In genomic region chr19:5806051-5806808, GRCm38 (mm10) we compare ENCODE assay signal across 1 mouse cellular context.
TF ChIP-seq lines count a peak whose summit lies in the region.

No protein-coding gene starts in this region.

TF ChIP-seq in MEL, 35 proteins besides CTCF, POLR2A, EP300 and RAD21 (continued from another document):
- TF ChIP-seq MAFK (IDR thresholded peaks at IDR 0.05; ENCODE audit: borderline replicate concordance, low read depth, low read length) (no peak), CHD2 (IDR thresholded peaks at IDR 0.05; ENCODE audit: low read length) (peak; percentile 85), MYC (IDR thresholded peaks at IDR 0.05; ENCODE audit: low read depth, low read length) (no peak), TBP (IDR thresholded peaks at IDR 0.05; ENCODE audit: low read depth, low read length) (no peak), MYB (IDR thresholded peaks at IDR 0.05; ENCODE audit: low read depth, low read length) (no peak), ETS1 (IDR thresholded peaks at IDR 0.05; ENCODE audit: low read depth, low read length) (peak; percentile 14; the same call in 1 of the 2 replicates), MAZ (IDR thresholded peaks at IDR 0.05; ENCODE audit: low read depth, low read length) (0 out of 2 replicates have a peak, but pooled peaks have one; percentile 17), JUND (IDR thresholded peaks at IDR 0.05; ENCODE audit: low read depth, low read length) (no peak)
